In genomic region chr7:140880865-140881515, GRCm38 (mm10) we compare ENCODE assay signal across 8 mouse cellular contexts. TPM values are rescaled to one million over a fixed set of nuclear protein-coding genes. Genes with fewer than 3 reads are reported as not detected.
DNase-seq lines count a peak whose midpoint lies in the region; ATAC-seq and TF ChIP-seq lines count a peak whose summit lies in the region.

No protein-coding gene starts in this region.

- H3K9ac ChIP-seq in heart, embryonic 15.5 days, result peak overlapping the region; percentile 94
- peak overlapping the region; percentile 67 for H3K9ac ChIP-seq in intestine, postnatal 0 days (ENCODE audit: low read depth, low read length)
- H3K9ac ChIP-seq in midbrain, embryonic 15.5 days, result peak overlapping the region; percentile 75

- peaks cover 25% of the 10 kb centered on the region for H3K4me1 ChIP-seq in heart, embryonic 15.5 days (replicated peaks)
- peaks cover 2% of the 10 kb centered on the region; the same call in 1 of the 2 replicates for H3K4me1 ChIP-seq in cortical plate, adult 2 months (ENCODE audit: control insufficient read depth, insufficient read depth, low read length)
- H3K4me1 ChIP-seq in intestine, postnatal 0 days (replicated peaks; ENCODE audit: control insufficient read depth, insufficient read depth, low read length), result peaks cover 2% of the 10 kb centered on the region; the same call in 1 of the 2 replicates
- peaks cover 22% of the 10 kb centered on the region for H3K4me1 ChIP-seq in midbrain, embryonic 15.5 days

- TF ChIP-seq POLR2A in cortical plate, adult 2 months (IDR thresholded peaks at IDR 0.05; ENCODE audit: extremely low read depth, insufficient read depth, low read length), result no peak

- peaks cover 20% of the 10 kb centered on the region for H3K36me3 ChIP-seq in heart, embryonic 15.5 days
- H3K36me3 ChIP-seq in intestine, postnatal 0 days (ENCODE audit: control insufficient read depth, insufficient read depth), result peaks cover 28% of the 10 kb centered on the region
- H3K36me3 ChIP-seq in midbrain, embryonic 15.5 days (replicated peaks), result 0 out of 2 replicates have a peak, but pooled peaks cover 6% of the 10 kb centered on the region

- no peaks in the 10 kb centered on the region for H3K9me3 ChIP-seq in heart, embryonic 15.5 days (replicated peaks)
- no peaks in the 10 kb centered on the region for H3K9me3 ChIP-seq in intestine, postnatal 0 days (ENCODE audit: control insufficient read depth)
- no peaks in the 10 kb centered on the region for H3K9me3 ChIP-seq in midbrain, embryonic 15.5 days

- H3K4me2 ChIP-seq in heart, embryonic 15.5 days, result peak overlapping the region; percentile 87
- peak overlapping the region; percentile 87 for H3K4me2 ChIP-seq in intestine, postnatal 0 days (replicated peaks; ENCODE audit: low read depth)
- peak overlapping the region; percentile 79 for H3K4me2 ChIP-seq in midbrain, embryonic 15.5 days

- DNase-seq in heart, adult 18-20 months, result no peak
- no peak for DNase-seq in cerebellum, postnatal 14 days
- DNase-seq in right cerebral cortex, postnatal 4 days, result no peak
- no peak for DNase-seq in Muller cell, postnatal 12 days (ENCODE audit: inconsistent ontology term)

- 8% methylated on average over 8 of the region's 8 CpGs for WGBS in heart, embryonic 15.5 days
- 7% methylated on average over 8 of the region's 8 CpGs for WGBS in intestine, postnatal 0 days
- 21% methylated on average over 8 of the region's 8 CpGs for WGBS in midbrain, embryonic 15.5 days

- peak overlapping the region; percentile 95 for H3K27ac ChIP-seq in heart, embryonic 15.5 days
- H3K27ac ChIP-seq in cortical plate, adult 2 months (ENCODE audit: insufficient read depth, low read length), result no peak overlapping the region
- peak overlapping the region; percentile 81; the same call in 1 of the 2 replicates for H3K27ac ChIP-seq in intestine, postnatal 0 days (ENCODE audit: low read depth, low read length)
- peak overlapping the region; percentile 94; the same call in 1 of the 2 replicates for H3K27ac ChIP-seq in midbrain, embryonic 15.5 days

- no peak for TF ChIP-seq CTCF in cortical plate, adult 2 months (IDR thresholded peaks at IDR 0.05; ENCODE audit: extremely low read depth, insufficient read depth, low read length)
- no peak for TF ChIP-seq CTCF in intestine, postnatal 0 days (IDR thresholded peaks at IDR 0.05; ENCODE audit: low read depth)

- H3K4me3 ChIP-seq in heart, embryonic 15.5 days, result peak overlapping the region; percentile 98
- peak overlapping the region; percentile 68 for H3K4me3 ChIP-seq in cortical plate, adult 2 months (ENCODE audit: insufficient read depth, low read length)
- H3K4me3 ChIP-seq in intestine, postnatal 0 days (ENCODE audit: low read depth, low read length), result peak overlapping the region; percentile 86
- peak overlapping the region; percentile 80 for H3K4me3 ChIP-seq in midbrain, embryonic 15.5 days

- H3K27me3 ChIP-seq in heart, embryonic 15.5 days, result no peaks in the 10 kb centered on the region
- H3K27me3 ChIP-seq in intestine, postnatal 0 days (replicated peaks; ENCODE audit: control insufficient read depth, insufficient read depth, low read length), result no peaks in the 10 kb centered on the region
- H3K27me3 ChIP-seq in midbrain, embryonic 15.5 days (replicated peaks), result no peaks in the 10 kb centered on the region

- no peak for ATAC-seq in heart, embryonic 15.5 days (replicated peaks; ENCODE audit: insufficient number of reproducible peaks, insufficient read depth, low FRiP score, low read depth)
- no peak for ATAC-seq in intestine, postnatal 0 days
- ATAC-seq in midbrain, embryonic 15.5 days (replicated peaks), result no peak

RNA-seq across cellular contexts. Expression of gene Psmd13, which starts 0.8 kb away (rescaled TPM):
- 154 and 179 TPM in 2 replicates for polyA plus RNA-seq in heart, embryonic 15.5 days (2015; fragmentation: Nextera tagmentation; extraction: Ambion mirVana)
- total RNA-seq in heart, adult 18-20 months (2021), result 10 to 100 TPM; 76.5 to 84.0 TPM
- 96.6 and 103 TPM in 2 replicates for polyA plus RNA-seq in cortical plate, adult 2 months (2012; rRNA removed)
- 150 and 155 TPM in 2 replicates for polyA plus RNA-seq in intestine, postnatal 0 days (2015; fragmentation: Nextera tagmentation; extraction: Ambion mirVana)
- 279 and 282 TPM in 2 replicates for polyA plus RNA-seq in midbrain, embryonic 15.5 days (2015; fragmentation: Nextera tagmentation; extraction: Ambion mirVana)

RNA-seq across cellular contexts. Expression of gene Sirt3, which starts 1.1 kb away (rescaled TPM):
- 54.1 and 55.8 TPM in 2 replicates for polyA plus RNA-seq in heart, embryonic 15.5 days (2015; fragmentation: Nextera tagmentation; extraction: Ambion mirVana)
- 10 to 100 TPM; 61.9 to 69.3 TPM for total RNA-seq in heart, adult 18-20 months (2021)
- 153 and 158 TPM in 2 replicates for polyA plus RNA-seq in cortical plate, adult 2 months (2012; rRNA removed)
- polyA plus RNA-seq in intestine, postnatal 0 days (2015; fragmentation: Nextera tagmentation; extraction: Ambion mirVana), result 28.9 and 30.9 TPM in 2 replicates
- polyA plus RNA-seq in midbrain, embryonic 15.5 days (2015; fragmentation: Nextera tagmentation; extraction: Ambion mirVana), result 54.0 and 55.5 TPM in 2 replicates

RNA-seq across cellular contexts. Expression of gene Cox8b, which starts 19.3 kb away (rescaled TPM):
- 309 and 515 TPM in 2 replicates for polyA plus RNA-seq in heart, embryonic 15.5 days (2015; fragmentation: Nextera tagmentation; extraction: Ambion mirVana)
- 1,000 to 10,000 TPM; 3,201 to 3,214 TPM for total RNA-seq in heart, adult 18-20 months (2021)
- 1.2 and 1.3 TPM in 2 replicates for polyA plus RNA-seq in cortical plate, adult 2 months (2012; rRNA removed)
- polyA plus RNA-seq in intestine, postnatal 0 days (2015; fragmentation: Nextera tagmentation; extraction: Ambion mirVana), result 0.53 and 0.69 TPM in 2 replicates
- not detected in 2 replicates for polyA plus RNA-seq in midbrain, embryonic 15.5 days (2015; fragmentation: Nextera tagmentation; extraction: Ambion mirVana)

RNA-seq across cellular contexts. Expression of gene Bet1l, which starts 23.6 kb away (rescaled TPM):
- polyA plus RNA-seq in heart, embryonic 15.5 days (2015; fragmentation: Nextera tagmentation; extraction: Ambion mirVana), result 30.2 and 31.9 TPM in 2 replicates
- 1 to 10 TPM; 9.2 TPM for total RNA-seq in heart, adult 18-20 months (2021)
- polyA plus RNA-seq in cortical plate, adult 2 months (2012; rRNA removed), result 34.3 and 38.3 TPM in 2 replicates
- polyA plus RNA-seq in intestine, postnatal 0 days (2015; fragmentation: Nextera tagmentation; extraction: Ambion mirVana), result 42.4 and 52.6 TPM in 2 replicates
- 41.1 and 46.2 TPM in 2 replicates for polyA plus RNA-seq in midbrain, embryonic 15.5 days (2015; fragmentation: Nextera tagmentation; extraction: Ambion mirVana)

RNA-seq across cellular contexts. Expression of gene Ric8a, which starts 24.2 kb away (rescaled TPM):
- 36.0 and 47.3 TPM in 2 replicates for polyA plus RNA-seq in heart, embryonic 15.5 days (2015; fragmentation: Nextera tagmentation; extraction: Ambion mirVana)
- 10 to 100 TPM; 18.4 to 21.2 TPM for total RNA-seq in heart, adult 18-20 months (2021)
- polyA plus RNA-seq in cortical plate, adult 2 months (2012; rRNA removed), result 79.5 and 89.3 TPM in 2 replicates
- polyA plus RNA-seq in intestine, postnatal 0 days (2015; fragmentation: Nextera tagmentation; extraction: Ambion mirVana), result 42.3 and 47.7 TPM in 2 replicates
- 110 and 111 TPM in 2 replicates for polyA plus RNA-seq in midbrain, embryonic 15.5 days (2015; fragmentation: Nextera tagmentation; extraction: Ambion mirVana)

Comparison
In these comparisons a context has a peak if more than half of its experiments do, and no peak if none do; other contexts are left out.
1. RNA of gene Cox8b, which starts 19.3 kb away (polyA plus RNA-seq): 309 to 515 TPM in heart, embryonic 15.5 days; 1.2 to 1.3 TPM in cortical plate, adult 2 months, 0.53 to 0.69 TPM in intestine, postnatal 0 days and not detected in midbrain, embryonic 15.5 days; every median in the first group is over 100 times any median in the second.
2. Peak in every context shown above with its lines, with median percentiles within 50 percentile points of each other: H3K4me2 ChIP-seq, H3K4me3 ChIP-seq and H3K9ac ChIP-seq.